Mouse (Mus musculus) embryonic fibroblast, embryonic 13.5 days (primary cell): ENCODE results near the gene Rimbp3.

Experiments used
- CTCF ChIP-seq: IDR thresholded peaks from 2 replicates; pipeline ENCODE4 v1.5.1; 2011; ENCODE audit warnings: mild to moderate bottlenecking, control low read depth, low read length, moderate library complexity, borderline replicate concordance; ENCODE audit not compliant: insufficient read depth
- POLR2A ChIP-seq: IDR thresholded peaks from 2 replicates; pipeline ENCODE4 v1.6.1; 2011; ENCODE audit warnings: low read depth, mild to moderate bottlenecking, control low read depth, low read length, moderate library complexity

DNA sequence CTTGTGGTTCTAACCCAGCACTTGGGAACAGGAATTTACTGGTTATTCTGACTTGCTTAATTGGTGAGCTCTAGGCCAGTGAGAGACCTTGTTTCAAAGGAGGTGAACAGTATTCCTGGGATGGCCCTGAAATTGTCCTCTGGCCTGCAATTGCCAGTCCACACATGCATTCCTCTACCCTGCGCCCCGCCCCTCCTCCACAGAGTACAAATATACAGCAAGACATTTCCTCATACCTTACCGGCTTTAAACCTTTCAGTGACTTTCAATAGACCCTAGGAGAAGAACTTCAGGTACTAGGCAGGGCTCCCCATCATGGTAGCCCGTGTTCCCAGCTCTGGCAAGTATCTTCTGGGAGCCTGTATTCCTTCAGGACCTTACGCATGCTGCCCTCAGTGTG is 17.2 kb downstream of the Rimbp3 start:
- TF ChIP-seq POLR2A (no peak), CTCF (no peak)
